Mouse (Mus musculus): Measurements from ENCODE around the gene Vmn2r104.

Gene Vmn2r104

GRCm38 (mm10) chr17:20048236-20048635 is at the start of gene Vmn2r104:
TSS of gene Vmn2r104 (minus strand) at chr17:20048336.
- no peak for DNase-seq (ENCODE audit: extremely low read depth, low read depth)

- DNase-seq (ENCODE audit: extremely low read depth, low read depth), result no peak
Observed at GRCm38 (mm10) chr17:20074090-20074489, 26.0 kb upstream of the Vmn2r104 start.

- no peak for DNase-seq (ENCODE audit: extremely low read depth, low read depth)
Observed at GRCm38 (mm10) chr17:20071656-20072396, 23.7 kb upstream of the Vmn2r104 start.
